Mouse (Mus musculus) cerebellum, adult 2 months (tissue): Measurements from ENCODE around the gene Lalba.

Source experiments
- CTCF ChIP-seq: fragments of 200-500 bp; IDR thresholded peaks from 2 replicates; pipeline ENCODE4 v1.5.1; 2011; ENCODE audit warnings: low read depth, mild to moderate bottlenecking, control low read depth, low read length, moderate library complexity, borderline replicate concordance; ENCODE audit not compliant: insufficient read depth
- POLR2A ChIP-seq: fragments of 200-500 bp; IDR thresholded peaks from 2 replicates; pipeline ENCODE4 v1.6.1; 2011; ENCODE audit warnings: low read length, control low read depth, borderline replicate concordance; ENCODE audit not compliant: insufficient read depth

DNA sequence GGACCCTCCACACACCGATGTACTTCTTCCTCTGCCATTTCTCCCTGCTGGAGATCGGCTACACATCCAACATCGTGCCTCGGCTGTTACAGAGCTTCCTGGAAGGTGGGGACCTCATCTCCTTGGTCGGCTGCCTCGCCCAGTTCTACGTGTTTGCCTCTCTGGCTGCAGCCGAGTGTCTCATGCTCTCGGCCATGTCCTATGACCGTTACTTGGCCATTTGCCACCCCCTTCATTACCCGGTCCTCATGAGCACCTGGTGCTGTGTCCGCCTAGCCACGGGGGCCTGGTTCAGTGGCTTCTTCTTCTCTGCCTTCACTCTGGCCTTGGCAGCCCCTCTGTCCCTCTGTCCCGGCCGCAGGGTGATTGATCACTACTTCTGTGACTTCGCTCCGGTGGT is 15.1 kb upstream of the Lalba start:
- no peak for TF ChIP-seq CTCF
- TF ChIP-seq POLR2A: no peak
